Mouse (Mus musculus): Measurements from ENCODE around the gene Padi4. TPM values are rescaled to one million over a fixed set of nuclear protein-coding genes. Genes with fewer than 3 reads are reported as not detected.

The Padi4 gene
- polyA plus RNA-seq, 1 experiment from 2014 or later = 2.1 TPM

DNA sequence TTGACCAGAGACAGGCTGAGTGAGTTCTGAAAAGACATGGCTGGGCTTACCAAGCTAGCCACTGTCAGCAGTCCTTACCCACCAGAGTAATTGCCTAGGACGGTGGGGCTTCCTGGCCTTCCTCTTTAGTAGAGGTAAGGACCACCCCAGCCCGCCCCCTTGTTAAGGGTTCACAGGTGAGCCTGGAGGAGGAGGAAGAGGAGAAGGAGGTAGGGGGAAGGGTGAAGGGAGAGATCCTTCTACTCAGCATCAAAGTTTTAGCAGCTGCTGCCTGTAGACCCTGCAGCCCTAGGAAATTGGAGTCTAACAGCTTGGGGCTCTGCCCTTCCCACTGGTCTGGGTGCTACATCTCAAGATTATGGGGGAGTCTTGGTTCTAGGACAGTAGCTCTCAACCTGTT lies 31.5 kb downstream of the Padi4 start, which contains the start of gene Padi6:
TSS of gene Padi6 (minus strand) at position 101 of the 400 bp plus-strand sequence.
- H3K36me3 ChIP-seq = no peaks in the 10 kb centered on the region
- H3K27ac ChIP-seq (ENCODE audit: poor library complexity, severe bottlenecking) = no peak within 1 kb of the TSS
- 73% methylated on average over 2 of the region's 2 CpGs for WGBS
- no peaks in the 10 kb centered on the region for H3K9me3 ChIP-seq (replicated peaks)
- H3K9ac ChIP-seq = 0 out of 2 replicates have a peak within 1 kb of the TSS, but pooled peaks have one; percentile 29
- peaks cover 11% of the 10 kb centered on the region for H3K4me1 ChIP-seq (replicated peaks)
- no peak for ATAC-seq (ENCODE audit: insufficient number of reproducible peaks, low FRiP score)
- H3K4me3 ChIP-seq = no peak within 1 kb of the TSS
- no peak within 1 kb of the TSS for H3K4me2 ChIP-seq
- H3K27me3 ChIP-seq (replicated peaks) = peaks cover 6% of the 10 kb centered on the region; the same call in 1 of the 2 replicates

GRCm38 (mm10) chr4:140741401-140741800 lies 32.6 kb downstream of the Padi4 start:
- no peak overlapping the region for H3K9ac ChIP-seq
- H3K4me3 ChIP-seq = no peak overlapping the region
- H3K4me2 ChIP-seq = no peak overlapping the region
- no peak overlapping the region for H3K27ac ChIP-seq (ENCODE audit: poor library complexity, severe bottlenecking)
- H3K9me3 ChIP-seq (replicated peaks) = no peaks in the 10 kb centered on the region
- no peaks in the 10 kb centered on the region for H3K36me3 ChIP-seq
- H3K4me1 ChIP-seq (replicated peaks) = peaks cover 7% of the 10 kb centered on the region
- peaks cover 6% of the 10 kb centered on the region; the same call in 1 of the 2 replicates for H3K27me3 ChIP-seq (replicated peaks)
- WGBS = 79% methylated on average over 6 of the region's 6 CpGs
- no peak for ATAC-seq (ENCODE audit: insufficient number of reproducible peaks, low FRiP score)

- H3K27me3 ChIP-seq (replicated peaks) = peaks cover 6% of the 10 kb centered on the region; the same call in 1 of the 2 replicates
- H3K4me3 ChIP-seq = no peak overlapping the region
- no peak overlapping the region for H3K4me2 ChIP-seq
- H3K4me1 ChIP-seq (replicated peaks) = peaks cover 7% of the 10 kb centered on the region
- no peak overlapping the region for H3K27ac ChIP-seq (ENCODE audit: poor library complexity, severe bottlenecking)
- H3K9me3 ChIP-seq (replicated peaks) = no peaks in the 10 kb centered on the region
- ATAC-seq (ENCODE audit: insufficient number of reproducible peaks, low FRiP score) = no peak
- no peak overlapping the region for H3K9ac ChIP-seq
- WGBS = 83% methylated on average over 11 of the region's 11 CpGs
- H3K36me3 ChIP-seq = no peaks in the 10 kb centered on the region
Observed at GRCm38 (mm10) chr4:140740655-140741054, 33.4 kb downstream of the Padi4 start.

- ATAC-seq (ENCODE audit: insufficient number of reproducible peaks, low FRiP score) = no peak
- Histone ChIP-seq H3K36me3 (no peaks in the 10 kb centered on the region), H3K4me1 (replicated peaks) (peaks cover 8% of the 10 kb centered on the region), H3K9ac (no peak overlapping the region), H3K9me3 (replicated peaks) (no peaks in the 10 kb centered on the region), H3K27ac (ENCODE audit: poor library complexity, severe bottlenecking) (no peak overlapping the region), H3K4me3 (no peak overlapping the region), H3K27me3 (replicated peaks) (peaks cover 6% of the 10 kb centered on the region), H3K4me2 (no peak overlapping the region)
- WGBS = 72% methylated on average over 7 of the region's 7 CpGs
Observed at GRCm38 (mm10) chr4:140732871-140733270, 41.2 kb downstream of the Padi4 start.

- H3K9me3 ChIP-seq (replicated peaks) = no peaks in the 10 kb centered on the region
- ATAC-seq (ENCODE audit: insufficient number of reproducible peaks, low FRiP score) = no peak
- no peaks in the 10 kb centered on the region for H3K36me3 ChIP-seq
- 72% methylated on average over 4 of the region's 4 CpGs for WGBS
- H3K4me3 ChIP-seq = no peak overlapping the region
- H3K4me1 ChIP-seq (replicated peaks) = peaks cover 8% of the 10 kb centered on the region
- no peak overlapping the region for H3K4me2 ChIP-seq
- no peak overlapping the region for H3K27ac ChIP-seq (ENCODE audit: poor library complexity, severe bottlenecking)
- H3K9ac ChIP-seq = no peak overlapping the region
- H3K27me3 ChIP-seq (replicated peaks) = peaks cover 6% of the 10 kb centered on the region
Observed at GRCm38 (mm10) chr4:140731654-140732053, 42.4 kb downstream of the Padi4 start.

- no peak overlapping the region for H3K4me3 ChIP-seq
- 78% methylated on average over 12 of the region's 12 CpGs for WGBS
- no peaks in the 10 kb centered on the region for H3K9me3 ChIP-seq (replicated peaks)
- H3K36me3 ChIP-seq = peaks cover 13% of the 10 kb centered on the region
- no peak overlapping the region for H3K9ac ChIP-seq
- no peak overlapping the region for H3K4me2 ChIP-seq
- H3K27ac ChIP-seq (ENCODE audit: poor library complexity, severe bottlenecking) = no peak overlapping the region
- peaks cover 8% of the 10 kb centered on the region for H3K4me1 ChIP-seq (replicated peaks)
- ATAC-seq (ENCODE audit: insufficient number of reproducible peaks, low FRiP score) = no peak
- no peaks in the 10 kb centered on the region; the same call in 1 of the 2 replicates for H3K27me3 ChIP-seq (replicated peaks)
Observed at GRCm38 (mm10) chr4:140726907-140727306, 47.1 kb downstream of the Padi4 start.

- Histone ChIP-seq H3K9ac (peak overlapping the region; percentile 38; the same call in 1 of the 2 replicates), H3K36me3 (peaks cover 35% of the 10 kb centered on the region), H3K27me3 (replicated peaks) (no peaks in the 10 kb centered on the region; the same call in 1 of the 2 replicates), H3K4me1 (replicated peaks) (peaks cover 17% of the 10 kb centered on the region), H3K27ac (ENCODE audit: poor library complexity, severe bottlenecking) (0 out of 2 replicates have a peak overlapping the region, but pooled peaks have one; percentile 8), H3K4me2 (no peak overlapping the region), H3K9me3 (replicated peaks) (no peaks in the 10 kb centered on the region), H3K4me3 (no peak overlapping the region)
- ATAC-seq (ENCODE audit: insufficient number of reproducible peaks, low FRiP score) = no peak
- 58% methylated on average over 6 of the region's 6 CpGs for WGBS
Observed at GRCm38 (mm10) chr4:140724739-140725138, 49.3 kb downstream of the Padi4 start.

GRCm38 (mm10) chr4:140723801-140724200 lies 50.2 kb downstream of the Padi4 start:
- Histone ChIP-seq H3K36me3 (peaks cover 44% of the 10 kb centered on the region), H3K9me3 (replicated peaks) (no peaks in the 10 kb centered on the region), H3K27me3 (replicated peaks) (no peaks in the 10 kb centered on the region), H3K27ac (ENCODE audit: poor library complexity, severe bottlenecking) (no peak overlapping the region), H3K4me1 (replicated peaks) (peaks cover 17% of the 10 kb centered on the region), H3K4me3 (no peak overlapping the region), H3K9ac (no peak overlapping the region), H3K4me2 (no peak overlapping the region)
- ATAC-seq (ENCODE audit: insufficient number of reproducible peaks, low FRiP score) = no peak; the same call in 1 of the 2 replicates
- 59% methylated on average over 5 of the region's 5 CpGs for WGBS

DNA sequence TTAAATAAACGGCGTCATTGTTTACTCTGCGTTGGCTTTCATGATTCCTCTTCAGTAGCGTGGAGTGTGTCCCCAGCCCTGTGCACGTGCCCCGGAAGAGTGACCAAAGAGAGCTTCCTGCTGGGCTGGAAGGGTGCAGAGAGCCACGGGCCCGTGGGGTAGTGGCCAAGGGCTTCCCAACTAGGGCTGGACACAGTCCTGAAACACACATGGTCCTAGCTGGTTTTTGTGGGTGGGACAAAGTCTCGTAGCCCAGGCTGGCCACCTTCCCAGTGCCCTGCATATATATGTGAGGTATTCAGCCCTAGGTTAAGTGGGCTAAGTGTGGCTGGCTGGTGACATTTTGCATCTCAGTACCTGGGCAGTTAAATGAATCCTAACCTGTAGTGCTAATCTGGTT lies 50.8 kb downstream of the Padi4 start:
- 88% methylated on average over 9 of the region's 9 CpGs for WGBS
- Histone ChIP-seq H3K36me3 (peaks cover 50% of the 10 kb centered on the region), H3K4me3 (no peak overlapping the region), H3K4me1 (replicated peaks) (peaks cover 17% of the 10 kb centered on the region), H3K9ac (no peak overlapping the region), H3K4me2 (no peak overlapping the region), H3K9me3 (replicated peaks) (no peaks in the 10 kb centered on the region), H3K27ac (ENCODE audit: poor library complexity, severe bottlenecking) (no peak overlapping the region), H3K27me3 (replicated peaks) (no peaks in the 10 kb centered on the region)
- no peak for ATAC-seq (ENCODE audit: insufficient number of reproducible peaks, low FRiP score)

DNA sequence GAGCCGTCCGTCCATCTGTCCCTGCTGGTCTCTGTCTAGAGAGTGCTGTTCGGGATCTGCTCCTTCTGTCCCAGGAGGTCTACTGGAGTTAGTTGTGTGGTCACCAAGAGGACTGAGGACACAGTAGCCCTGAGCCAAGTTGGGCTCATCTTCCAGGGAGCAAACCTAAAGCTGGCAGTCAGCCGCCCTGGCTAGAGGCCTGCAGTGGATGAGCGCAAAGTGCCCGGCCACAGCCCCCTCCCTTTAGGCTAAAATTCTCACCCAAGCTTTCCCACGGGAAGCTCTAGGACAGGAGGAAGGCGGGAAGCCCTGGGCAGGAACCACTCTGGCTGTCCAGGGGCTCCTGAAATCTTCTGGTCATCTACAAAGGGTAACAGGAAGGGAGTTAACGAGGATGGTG lies 51.3 kb downstream of the Padi4 start:
- H3K27ac ChIP-seq (ENCODE audit: poor library complexity, severe bottlenecking) = no peak overlapping the region
- no peak overlapping the region for H3K4me3 ChIP-seq
- H3K36me3 ChIP-seq = peaks cover 55% of the 10 kb centered on the region
- no peak overlapping the region for H3K4me2 ChIP-seq
- no peak for ATAC-seq (ENCODE audit: insufficient number of reproducible peaks, low FRiP score)
- no peak overlapping the region for H3K9ac ChIP-seq
- H3K4me1 ChIP-seq (replicated peaks) = peaks cover 17% of the 10 kb centered on the region
- 78% methylated on average over 9 of the region's 9 CpGs for WGBS
- H3K9me3 ChIP-seq (replicated peaks) = no peaks in the 10 kb centered on the region
- no peaks in the 10 kb centered on the region for H3K27me3 ChIP-seq (replicated peaks)

DNA sequence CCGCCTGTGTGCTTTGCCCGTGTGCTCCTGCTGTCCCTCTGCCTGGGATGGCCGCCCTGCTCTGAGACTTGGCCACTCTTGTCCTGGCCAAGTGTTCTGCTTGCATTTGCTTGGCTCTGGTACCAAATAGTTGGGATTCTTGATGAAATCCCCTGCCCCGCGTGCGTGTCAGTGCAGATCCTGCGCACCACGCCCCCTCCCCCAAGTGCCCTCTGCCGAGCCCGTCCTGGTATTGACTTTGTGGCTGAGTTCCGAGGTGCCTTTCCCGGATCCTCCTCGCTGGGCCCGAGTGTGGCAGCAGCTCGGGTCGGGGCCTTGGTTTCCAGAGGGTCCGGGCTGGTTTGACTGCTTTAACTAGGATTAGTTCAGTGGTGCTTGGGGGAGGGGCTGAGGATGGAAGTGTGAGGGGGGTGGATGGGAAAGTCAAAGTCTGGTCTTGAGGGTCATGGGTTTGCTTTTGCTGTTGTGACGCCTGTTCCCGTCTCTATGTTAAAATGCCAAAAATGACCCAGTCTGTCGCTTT lies 52.0 kb downstream of the Padi4 start:
- WGBS = 86% methylated on average over 20 of the region's 20 CpGs
- H3K4me1 ChIP-seq (replicated peaks) = peaks cover 17% of the 10 kb centered on the region
- peaks cover 60% of the 10 kb centered on the region for H3K36me3 ChIP-seq
- H3K9me3 ChIP-seq (replicated peaks) = no peaks in the 10 kb centered on the region
- no peak overlapping the region for H3K4me3 ChIP-seq
- H3K27ac ChIP-seq (ENCODE audit: poor library complexity, severe bottlenecking) = no peak overlapping the region
- H3K9ac ChIP-seq = 0 out of 2 replicates have a peak overlapping the region, but pooled peaks have one; percentile 13
- H3K27me3 ChIP-seq (replicated peaks) = no peaks in the 10 kb centered on the region
- no peak for ATAC-seq (ENCODE audit: insufficient number of reproducible peaks, low FRiP score)
- H3K4me2 ChIP-seq = no peak overlapping the region

- Histone ChIP-seq H3K27me3 (replicated peaks) (no peaks in the 10 kb centered on the region), H3K9ac (no peak overlapping the region), H3K36me3 (peaks cover 80% of the 10 kb centered on the region), H3K4me1 (replicated peaks) (peaks cover 17% of the 10 kb centered on the region), H3K9me3 (replicated peaks) (no peaks in the 10 kb centered on the region), H3K4me2 (no peak overlapping the region), H3K27ac (ENCODE audit: poor library complexity, severe bottlenecking) (no peak overlapping the region), H3K4me3 (no peak overlapping the region)
- ATAC-seq (ENCODE audit: insufficient number of reproducible peaks, low FRiP score) = 0 out of 2 replicates have a peak, but pooled peaks have one; percentile 6
- WGBS = 72% methylated on average over 5 of the region's 5 CpGs
Observed at GRCm38 (mm10) chr4:140720091-140720490, 53.9 kb downstream of the Padi4 start.

Data from heart, embryonic 12.5 days (tissue).